Mouse (Mus musculus) kidney, postnatal 0 days (tissue): ENCODE results near the gene Baz1b. TPM values are rescaled to one million over a fixed set of nuclear protein-coding genes. Genes with fewer than 3 reads are reported as not detected.
A peak's percentile ranks its signal among the peaks of the same experiment; 100 is the strongest.

Source experiments
- ATAC-seq: fragments of 200-750 bp; cut with Nextera tagmentation; replicated peaks from 2 replicates; pipeline ENCODE4 v1.8.0; 2017; ENCODE audit warnings: low read depth, moderate number of reproducible peaks, moderate TSS enrichment, moderate library complexity; ENCODE audit not compliant: low FRiP score
- DNase-seq: peaks from one replicate; pipeline ENCODE4 v3.0.0-alpha.2; 2016; ENCODE audit warnings: low spot score
- H3K27ac ChIP-seq: fragments of 300-500 bp; sonication (generic); 2 replicates; pipeline ENCODE4 v1.5.1; 2014; ENCODE audit warnings: mild to moderate bottlenecking
- H3K27me3 ChIP-seq: fragments of 300-500 bp; sonication (generic); 2 replicates; pipeline ENCODE4 v1.6.1; 2014; ENCODE audit warnings: low read length, mixed read lengths; ENCODE audit not compliant: insufficient read depth
- H3K36me3 ChIP-seq: fragments of 300-500 bp; sonication (generic); 2 replicates; pipeline ENCODE4 v1.6.1; 2014; ENCODE audit warnings: low read length, mixed read lengths; ENCODE audit not compliant: insufficient read depth
- H3K4me1 ChIP-seq: fragments of 300-500 bp; sonication (generic); replicated peaks from 2 replicates; pipeline ENCODE4 v1.6.1; 2014; ENCODE audit warnings: antibody characterized with exemption, low read length, mixed read lengths; ENCODE audit not compliant: insufficient read depth
- H3K4me2 ChIP-seq: fragments of 300-500 bp; sonication (generic); 2 replicates; pipeline ENCODE4 v1.6.1; 2014; ENCODE audit warnings: mild to moderate bottlenecking, low read length, moderate library complexity, mixed read lengths
- H3K4me3 ChIP-seq: fragments of 300-500 bp; sonication (generic); replicated peaks from 2 replicates; pipeline ENCODE4 v1.5.1; 2014; ENCODE audit warnings: low read depth, low read length
- H3K9ac ChIP-seq: fragments of 300-500 bp; sonication (generic); 2 replicates; pipeline ENCODE4 v1.6.1; 2014; ENCODE audit warnings: low read depth, low read length
- H3K9me3 ChIP-seq: fragments of 300-500 bp; sonication (generic); replicated peaks from 2 replicates; pipeline ENCODE4 v1.6.1; 2016; ENCODE audit warnings: low read length, inconsistent platforms, mixed read lengths
- CTCF ChIP-seq: IDR thresholded peaks from 2 replicates; pipeline ENCODE4 v1.5.1; 2016; ENCODE audit warnings: antibody characterized with exemption, low read depth, mild to moderate bottlenecking, moderate library complexity
- WGBS: fragments of 180-500 bp; shearing (Covaris S2); extraction: QIAGEN DNeasy Blood & Tissue Kit; methylation state at CpG from one replicate; pipeline ENCODE4 v1.1.7; 2014; 5-methylcytosine and 5-hydroxymethylcytosine counted together
- polyA plus RNA-seq: library from polyadenylated mRNA; unstranded; fragments of >200 nt; fragmentation: Nextera tagmentation; extraction: Ambion mirVana; gene quantifications from 2 replicates; pipeline ENCODE4 v1.2.1, GENCODE M21; 2015

The Baz1b gene
- polyA plus RNA-seq, 1 experiment from 2014 or later = 22.6 TPM

DNA sequence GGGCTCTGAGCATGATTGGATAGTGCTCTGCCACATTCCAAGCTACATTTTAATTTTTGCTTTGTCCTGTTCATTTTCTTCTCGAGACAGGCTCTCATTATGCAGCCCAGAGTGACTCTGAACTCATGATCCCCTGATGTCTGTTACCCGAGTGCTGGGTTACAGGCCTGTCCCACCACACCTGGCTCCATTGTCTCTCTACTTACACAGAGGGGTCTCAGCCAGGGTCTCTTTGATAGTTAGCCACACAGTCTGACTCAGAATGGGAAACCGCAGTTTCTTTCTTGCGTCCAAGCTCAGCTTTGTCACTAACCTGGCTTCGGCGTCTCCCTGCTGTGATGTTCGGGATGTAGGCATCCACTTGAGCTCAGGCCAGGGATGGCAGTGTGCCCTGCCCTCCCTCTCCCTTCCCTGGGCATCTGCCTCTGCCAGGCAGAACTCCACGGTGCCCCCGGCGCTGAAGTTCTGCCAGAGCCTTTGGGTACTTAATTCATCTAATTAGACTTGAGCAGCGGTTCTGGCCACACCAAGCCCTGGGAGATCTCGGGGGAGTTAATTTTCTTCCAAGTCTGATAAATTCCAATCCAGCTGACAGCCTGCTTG lies 84.6 kb downstream of the Baz1b start:
- Histone ChIP-seq H3K27me3 (no peaks in the 10 kb centered on the region), H3K4me3 (no peak overlapping the region), H3K27ac (no peak overlapping the region), H3K4me2 (no peak overlapping the region), H3K9me3 (no peaks in the 10 kb centered on the region), H3K4me1 (no peaks in the 10 kb centered on the region), H3K36me3 (no peaks in the 10 kb centered on the region), H3K9ac (no peak overlapping the region)
- no peak for DNase-seq
- 72% methylated on average over 12 of the region's 12 CpGs for WGBS
- TF ChIP-seq CTCF = no peak
- no peak for ATAC-seq

DNA sequence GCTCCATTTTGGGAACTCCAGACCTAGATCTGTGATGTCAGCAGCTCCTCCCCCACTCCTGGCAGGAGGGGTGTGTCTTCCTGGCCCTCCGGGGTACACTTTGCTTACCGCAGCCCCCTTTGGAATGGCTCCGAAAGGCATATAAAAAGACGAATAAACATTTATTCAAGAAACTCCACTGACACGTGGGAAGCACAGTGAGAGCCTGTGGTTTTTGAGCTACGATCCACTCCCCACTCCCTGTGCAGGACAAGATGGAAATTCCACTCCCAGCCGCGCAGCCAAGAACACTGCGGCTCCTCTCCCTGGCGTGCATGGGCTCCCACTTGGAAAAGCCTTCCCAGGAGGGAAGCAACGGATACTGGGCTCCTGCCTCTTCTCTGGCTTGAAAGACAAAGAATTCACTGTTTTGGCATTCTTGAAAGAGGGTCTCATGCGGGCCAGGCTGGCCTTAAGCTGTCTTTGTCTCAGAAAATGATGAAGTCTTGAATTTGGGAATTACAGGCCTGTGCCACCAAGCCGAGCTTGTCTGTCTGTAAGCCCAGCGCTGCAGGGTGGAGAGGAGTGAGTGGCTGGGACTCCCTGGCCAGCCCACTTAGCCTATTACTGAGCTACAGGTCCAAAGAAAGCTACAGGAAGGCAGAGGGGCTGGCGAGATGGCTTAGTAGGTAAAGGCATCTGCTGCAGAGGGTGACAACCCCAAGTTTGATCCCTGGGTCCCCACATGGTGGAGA lies 87.8 kb downstream of the Baz1b start:
- Histone ChIP-seq H3K9me3 (no peaks in the 10 kb centered on the region), H3K36me3 (no peaks in the 10 kb centered on the region), H3K4me1 (no peaks in the 10 kb centered on the region), H3K9ac (0 out of 2 replicates have a peak overlapping the region, but pooled peaks have one; percentile 2), H3K27ac (no peak overlapping the region), H3K27me3 (no peaks in the 10 kb centered on the region), H3K4me2 (peak overlapping the region; percentile 40), H3K4me3 (0 out of 2 replicates have a peak overlapping the region, but pooled peaks have one; percentile 4)
- DNase-seq = peak; percentile 36
- TF ChIP-seq CTCF = no peak
- 24% methylated on average over 15 of the region's 15 CpGs for WGBS
- no peak for ATAC-seq

DNA sequence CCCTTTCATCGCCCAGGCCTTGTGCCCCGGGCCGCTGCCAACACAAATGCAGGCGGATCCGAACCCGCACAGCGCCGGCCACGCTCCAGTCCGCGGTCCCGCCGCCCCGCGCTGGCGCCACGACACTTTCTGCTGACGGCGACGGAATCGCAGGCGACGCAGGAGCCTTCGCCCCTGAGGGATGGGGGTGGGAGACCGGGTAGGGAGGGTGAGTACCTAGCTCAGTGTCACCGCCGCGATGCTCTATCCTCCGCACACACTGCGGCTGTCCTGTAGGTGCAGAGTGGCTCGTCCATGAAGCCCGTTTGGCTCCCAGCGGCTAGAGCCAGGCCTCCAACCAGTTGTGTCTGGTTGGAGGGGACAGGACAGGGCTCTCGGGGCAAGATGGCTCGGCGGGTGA lies 89.5 kb downstream of the Baz1b start:
- Histone ChIP-seq H3K9me3 (no peaks in the 10 kb centered on the region), H3K4me1 (no peaks in the 10 kb centered on the region), H3K27me3 (no peaks in the 10 kb centered on the region), H3K4me3 (peak overlapping the region; percentile 11), H3K27ac (no peak overlapping the region), H3K36me3 (no peaks in the 10 kb centered on the region), H3K4me2 (peak overlapping the region; percentile 45), H3K9ac (0 out of 2 replicates have a peak overlapping the region, but pooled peaks have one; percentile 28)
- no peak for TF ChIP-seq CTCF
- DNase-seq (no peak), ATAC-seq (0 out of 2 replicates have a peak, but pooled peaks have one; percentile 46)
- 6% methylated on average over 36 of the region's 36 CpGs for WGBS

DNA sequence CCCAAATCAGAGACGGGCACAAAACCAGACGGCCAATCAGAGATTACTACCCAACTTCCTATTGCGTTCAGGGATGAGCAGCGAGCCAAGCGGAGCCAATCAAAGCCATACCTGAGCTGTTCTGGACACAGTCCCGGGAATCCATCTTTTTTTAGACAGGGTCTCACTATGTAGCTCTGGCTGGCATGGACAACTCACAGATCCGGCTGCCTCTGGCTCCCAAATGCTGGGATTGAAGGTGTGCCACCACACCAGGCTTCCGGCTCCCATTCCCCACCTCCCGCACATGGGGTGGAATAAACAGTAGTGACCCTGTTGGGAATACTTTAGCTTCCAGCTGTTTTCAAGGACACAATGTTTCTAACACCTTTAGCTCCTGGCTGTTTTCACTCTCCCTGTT lies 93.2 kb downstream of the Baz1b start:
- Histone ChIP-seq H3K27me3 (no peaks in the 10 kb centered on the region), H3K27ac (no peak overlapping the region), H3K36me3 (no peaks in the 10 kb centered on the region), H3K4me1 (no peaks in the 10 kb centered on the region), H3K9me3 (no peaks in the 10 kb centered on the region), H3K4me3 (no peak overlapping the region), H3K4me2 (no peak overlapping the region), H3K9ac (no peak overlapping the region)
- ATAC-seq = no peak
- WGBS = 74% methylated on average over 9 of the region's 9 CpGs
- DNase-seq = no peak
- no peak for TF ChIP-seq CTCF

DNA sequence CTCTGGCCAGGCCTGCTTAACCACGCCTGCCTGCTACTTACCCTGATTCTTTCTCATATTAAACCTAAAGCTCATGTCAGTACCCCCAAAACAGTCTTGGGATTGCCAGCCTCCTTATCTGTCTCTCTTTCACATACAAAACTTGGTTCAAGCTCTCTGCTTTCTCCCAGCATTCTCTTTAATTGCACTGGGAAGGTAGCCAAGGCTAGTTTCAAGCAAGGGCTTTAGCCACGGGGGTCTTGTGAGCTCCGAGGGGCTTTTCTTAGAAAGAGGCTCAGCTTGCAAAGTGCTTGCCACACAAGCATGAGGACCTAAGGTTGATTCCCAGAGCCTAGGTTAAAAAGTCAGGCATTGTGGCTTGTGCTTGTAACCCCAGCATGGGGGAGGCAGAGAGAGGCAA lies 98.1 kb downstream of the Baz1b start:
- Histone ChIP-seq H3K4me2 (no peak overlapping the region), H3K4me3 (no peak overlapping the region), H3K36me3 (no peaks in the 10 kb centered on the region), H3K9ac (no peak overlapping the region), H3K27me3 (no peaks in the 10 kb centered on the region), H3K4me1 (no peaks in the 10 kb centered on the region), H3K27ac (no peak overlapping the region), H3K9me3 (no peaks in the 10 kb centered on the region)
- no peak for TF ChIP-seq CTCF
- ATAC-seq (no peak), DNase-seq (no peak)
- 73% methylated on average over 3 of the region's 3 CpGs for WGBS

DNA sequence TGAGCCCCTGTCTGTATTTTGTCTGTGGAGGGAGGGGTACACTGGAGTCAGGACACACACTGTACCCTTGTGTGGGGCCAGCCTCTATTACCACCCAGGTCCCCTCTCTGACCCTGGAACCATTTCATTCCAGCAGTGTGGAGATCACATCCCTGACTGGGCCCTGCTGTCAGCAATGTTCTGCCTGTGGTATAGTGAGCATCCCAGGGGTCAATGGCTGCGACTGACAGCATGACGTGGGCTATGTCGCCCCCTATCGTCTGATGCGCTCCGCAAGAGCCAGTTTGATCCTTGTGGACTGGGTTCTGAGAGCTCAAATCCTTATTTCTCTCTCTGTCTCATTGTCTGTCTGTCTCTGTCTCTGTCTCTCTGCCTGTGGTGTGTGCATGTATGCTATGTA lies 99.1 kb downstream of the Baz1b start:
- no peak overlapping the region for H3K9ac ChIP-seq
- DNase-seq (peak; percentile 90), ATAC-seq (peak; percentile 29; the same call in 1 of the 2 replicates)
- H3K4me1 ChIP-seq = no peaks in the 10 kb centered on the region
- no peak overlapping the region for H3K4me3 ChIP-seq
- no peak overlapping the region for H3K27ac ChIP-seq
- H3K36me3 ChIP-seq = no peaks in the 10 kb centered on the region
- WGBS = 0% methylated on average over 6 of the region's 6 CpGs
- TF ChIP-seq CTCF = peak; percentile 91
- H3K27me3 ChIP-seq = no peaks in the 10 kb centered on the region
- H3K4me2 ChIP-seq = no peak overlapping the region
- H3K9me3 ChIP-seq = no peaks in the 10 kb centered on the region
